Comparison of ENCODE assay signal across 17 mouse cellular contexts in the genomic region with DNA sequence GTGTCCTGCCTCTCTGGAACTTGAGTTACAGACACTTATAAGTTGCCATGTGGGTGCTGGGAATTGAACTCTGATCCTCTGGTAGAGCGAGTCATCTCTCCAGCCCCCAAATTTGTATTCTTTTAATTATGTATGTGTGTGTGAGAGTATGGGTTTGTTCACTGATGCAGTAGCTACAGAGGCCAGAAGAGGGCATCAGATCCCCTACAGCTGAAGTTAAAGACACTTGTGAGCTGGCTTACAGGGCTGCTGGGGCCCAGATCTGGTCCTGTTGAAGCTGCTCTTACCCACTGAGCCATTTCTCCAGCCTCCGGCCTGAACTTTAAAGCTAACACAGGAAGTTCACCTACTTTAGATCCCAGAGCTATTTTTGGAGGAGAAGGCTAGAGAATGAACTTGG. TPM values are rescaled to one million over a fixed set of nuclear protein-coding genes. Genes with fewer than 3 reads are reported as not detected.
DNase-seq lines count a peak whose midpoint lies in the region; ATAC-seq and TF ChIP-seq lines count a peak whose summit lies in the region.
"Had no signal": no experiment of that assay in that cellular context is flagged by ENCODE, and none has a peak within 500 bp of the region (broad histone marks: within the 10 kb centered on the region; RNA-seq: fewer than 3 reads in every experiment).

No protein-coding gene starts in this region.

- intact Hi-C loops in heart, adult 2 months (cut with DNase I): no loop called here

- no peaks in the 10 kb centered on the region for H3K27me3 ChIP-seq in heart, adult 2 months (ENCODE audit: control insufficient read depth, insufficient read depth, low read length)
- no peaks in the 10 kb centered on the region for H3K27me3 ChIP-seq in heart, embryonic 11.5 days (ENCODE audit: control insufficient read depth, insufficient read depth, low read length)
- H3K27me3 ChIP-seq in lung, postnatal 0 days (replicated peaks; ENCODE audit: insufficient read depth, low read length): no peaks in the 10 kb centered on the region
- no peaks in the 10 kb centered on the region for H3K27me3 ChIP-seq in Patski
- no peaks in the 10 kb centered on the region for H3K27me3 ChIP-seq in forebrain, embryonic 12.5 days
- H3K27me3 ChIP-seq: embryonic facial prominence, embryonic 15.5 days; forebrain, embryonic 13.5 days; hindbrain, embryonic 15.5 days; limb, embryonic 13.5 days; lung, embryonic 15.5 days had no signal

- CTCF ChIA-PET in Patski (lab: Charles Lee): interaction anchor here (1.5 kb wide), 1 partner anchor 14 kb away, joined by 4 read pairs; no protein-coding TSS in a partner anchor

- POLR2A ChIA-PET in Patski (lab: Charles Lee): interaction anchor here (1.1 kb wide), 1 partner anchor 17 kb away, joined by 3 read pairs; no protein-coding TSS in a partner anchor

- peak; percentile 25; the same call in 1 of the 2 replicates for TF ChIP-seq CTCF in heart, adult 2 months (IDR thresholded peaks at IDR 0.05)
- TF ChIP-seq CTCF in lung, postnatal 0 days (IDR thresholded peaks at IDR 0.05): peak; percentile 48
- peak; percentile 56 for TF ChIP-seq CTCF in Patski (IDR thresholded peaks at IDR 0.05)

- no peak overlapping the region for H3K9ac ChIP-seq in heart, adult 2 months (ENCODE audit: low read depth, low read length)
- H3K9ac ChIP-seq in heart, embryonic 11.5 days (ENCODE audit: low read depth, low read length): no peak overlapping the region
- no peak overlapping the region for H3K9ac ChIP-seq in lung, postnatal 0 days (replicated peaks; ENCODE audit: low read depth)
- no peak overlapping the region for H3K9ac ChIP-seq in forebrain, embryonic 12.5 days
- H3K9ac ChIP-seq: embryonic facial prominence, embryonic 15.5 days; forebrain, embryonic 13.5 days; hindbrain, embryonic 15.5 days; limb, embryonic 13.5 days; lung, embryonic 15.5 days had no signal

- no peak for TF ChIP-seq POLR2A in heart, adult 2 months (IDR thresholded peaks at IDR 0.05; ENCODE audit: insufficient read depth, low read depth, low read length)

- H3K27ac ChIP-seq in heart, adult 2 months: no peak overlapping the region
- H3K27ac ChIP-seq in heart, embryonic 11.5 days (ENCODE audit: low read depth, low read length): no peak overlapping the region
- no peak overlapping the region for H3K27ac ChIP-seq in lung, postnatal 0 days (ENCODE audit: low read length)
- no peak overlapping the region for H3K27ac ChIP-seq in forebrain, embryonic 12.5 days
- H3K27ac ChIP-seq: embryonic facial prominence, embryonic 15.5 days; forebrain, embryonic 13.5 days; hindbrain, embryonic 15.5 days; limb, embryonic 13.5 days had no signal

- no peaks in the 10 kb centered on the region for H3K36me3 ChIP-seq in heart, adult 2 months (ENCODE audit: control insufficient read depth, insufficient read depth, low read length)
- H3K36me3 ChIP-seq in heart, embryonic 11.5 days (ENCODE audit: control insufficient read depth, insufficient read depth, low read length): no peaks in the 10 kb centered on the region
- H3K36me3 ChIP-seq in lung, postnatal 0 days (ENCODE audit: insufficient read depth, low read length): no peaks in the 10 kb centered on the region
- no peaks in the 10 kb centered on the region for H3K36me3 ChIP-seq in forebrain, embryonic 12.5 days (replicated peaks)
- H3K36me3 ChIP-seq: embryonic facial prominence, embryonic 15.5 days; hindbrain, embryonic 15.5 days; limb, embryonic 13.5 days; lung, embryonic 15.5 days had no signal

- no peak overlapping the region for H3K4me3 ChIP-seq in heart, adult 2 months
- H3K4me3 ChIP-seq in heart, embryonic 11.5 days (ENCODE audit: low read depth, low read length): no peak overlapping the region
- H3K4me3 ChIP-seq in lung, postnatal 0 days (ENCODE audit: low read depth, low read length): no peak overlapping the region
- H3K4me3 ChIP-seq in forebrain, embryonic 12.5 days (replicated peaks): no peak overlapping the region
- H3K4me3 ChIP-seq: embryonic facial prominence, embryonic 15.5 days; forebrain, embryonic 13.5 days; hindbrain, embryonic 15.5 days; limb, embryonic 13.5 days; lung, embryonic 15.5 days; myocyte had no signal

- ATAC-seq in heart, embryonic 11.5 days (replicated peaks; ENCODE audit: insufficient number of reproducible peaks, low FRiP score, low TSS enrichment): no peak
- ATAC-seq in lung, postnatal 0 days: no peak
- ATAC-seq in Patski: no peak
- ATAC-seq in megakaryocyte progenitor cell, adult 5-6 weeks (replicated peaks; ENCODE audit: poor library complexity): peak; percentile 55; the same call in 1 of the 2 replicates
- no peak for ATAC-seq in forebrain, embryonic 12.5 days (ENCODE audit: low FRiP score)
- ATAC-seq: forebrain, embryonic 13.5 days had no signal

- DNase-seq in heart, adult 2 months: no peak
- DNase-seq in lung, postnatal 0 days (ENCODE audit: low spot score): no peak
- DNase-seq in lung, postnatal 4 days: no peak
- DNase-seq in Patski (ENCODE audit: low read depth, low spot score): no peak
- no peak for DNase-seq in frontal cortex, postnatal 25 days (ENCODE audit: low spot score in 2 of 2)
- DNase-seq: cerebellum, adult 18-20 months; heart, postnatal 10 days; right cerebral cortex, adult 18-20 months had no signal

- no peaks in the 10 kb centered on the region for H3K4me1 ChIP-seq in heart, adult 2 months (ENCODE audit: control insufficient read depth, insufficient read depth, low read length)
- H3K4me1 ChIP-seq in heart, embryonic 11.5 days (ENCODE audit: control insufficient read depth, insufficient read depth, low read length): 0 out of 2 replicates have a peak, but pooled peaks cover 12% of the 10 kb centered on the region
- peaks cover 6% of the 10 kb centered on the region; the same call in 1 of the 2 replicates for H3K4me1 ChIP-seq in lung, postnatal 0 days (ENCODE audit: insufficient read depth, low read depth, low read length)
- H3K4me1 ChIP-seq in forebrain, embryonic 12.5 days: no peaks in the 10 kb centered on the region; the same call in 1 of the 2 replicates
- H3K4me1 ChIP-seq: hindbrain, embryonic 15.5 days had no signal

- in situ Hi-C loops in Patski (cut with MboI; ENCODE audit: low pct_unique_long_range_greater_than_20kb): no loop called here

- WGBS in heart, adult 2 months: 93% methylated on average over 2 of the region's 2 CpGs
- WGBS in heart, embryonic 11.5 days (ENCODE audit: insufficient replicate concordance): 81% methylated on average over 2 of the region's 2 CpGs
- 82% methylated on average over 2 of the region's 2 CpGs for WGBS in lung, postnatal 0 days
- 93% methylated on average over 2 of the region's 2 CpGs for WGBS in forebrain, embryonic 12.5 days

- no peak overlapping the region for H3K4me2 ChIP-seq in heart, embryonic 11.5 days
- no peak overlapping the region for H3K4me2 ChIP-seq in lung, postnatal 0 days (replicated peaks; ENCODE audit: low read depth, low read length)
- no peak overlapping the region for H3K4me2 ChIP-seq in forebrain, embryonic 12.5 days
- H3K4me2 ChIP-seq: embryonic facial prominence, embryonic 15.5 days; forebrain, embryonic 13.5 days; hindbrain, embryonic 15.5 days; limb, embryonic 13.5 days; lung, embryonic 15.5 days had no signal

- no peaks in the 10 kb centered on the region for H3K79me2 ChIP-seq in heart, adult 2 months (replicated peaks; ENCODE audit: control insufficient read depth, insufficient read depth, low read length)

- TF ChIP-seq EP300 in heart, adult 2 months (IDR thresholded peaks at IDR 0.05; ENCODE audit: insufficient read depth, low read depth, low read length): no peak
- no peak for TF ChIP-seq EP300 in lung, postnatal 0 days (IDR thresholded peaks at IDR 0.05)

- no peaks in the 10 kb centered on the region for H3K9me3 ChIP-seq in heart, embryonic 11.5 days (replicated peaks; ENCODE audit: control insufficient read depth, low read length)
- no peaks in the 10 kb centered on the region for H3K9me3 ChIP-seq in lung, postnatal 0 days (ENCODE audit: low read length)
- no peaks in the 10 kb centered on the region for H3K9me3 ChIP-seq in forebrain, embryonic 12.5 days
- H3K9me3 ChIP-seq: embryonic facial prominence, embryonic 15.5 days; forebrain, embryonic 13.5 days; hindbrain, embryonic 15.5 days; limb, embryonic 13.5 days; lung, embryonic 15.5 days had no signal

RNA-seq across cellular contexts. Expression of gene Rps6ka1, which starts 14.9 kb away (rescaled TPM):
- 1 to 10 TPM; 4.4 to 4.8 TPM for total RNA-seq in heart, adult 2 months (2021)
- 5.9 and 7.1 TPM in 2 replicates for polyA plus RNA-seq in heart, adult 2 months (2012; rRNA removed)
- 20.9 and 23.1 TPM in 2 replicates for polyA plus RNA-seq in heart, embryonic 11.5 days (2014; fragmentation: Nextera tagmentation; extraction: Ambion mirVana)
- 36.2 and 38.0 TPM in 2 replicates for polyA plus RNA-seq in lung, postnatal 0 days (2015; fragmentation: Nextera tagmentation; extraction: Ambion mirVana)
- polyA plus RNA-seq in Patski (2021): 58.1 TPM
- total RNA-seq in megakaryocyte progenitor cell, adult 5-6 weeks (2015): 96.7 and 112 TPM in 2 replicates
- 126 and 160 TPM in 2 replicates for total RNA-seq in megakaryocyte progenitor cell, adult 5-6 weeks (2017)
- 22.6 and 26.0 TPM in 2 replicates for polyA plus RNA-seq in forebrain, embryonic 12.5 days (2016; fragmentation: Nextera tagmentation; extraction: Ambion mirVana)
